Mouse (Mus musculus) heart, adult 2 months (tissue): ENCODE measurements around the gene Fam25c. TPM values are rescaled to one million over a fixed set of nuclear protein-coding genes. Genes with fewer than 3 reads are reported as not detected.

Experiments used
- DNase-seq, 2 experiments: peaks; one replicate each; pipeline ENCODE4 v3.0.0; 2021
- H3K27ac ChIP-seq: fragments of 200-600 bp; 2 replicates; pipeline ENCODE4 v1.8.1; 2022
- H3K27me3 ChIP-seq: fragments of 200-500 bp; 2 replicates; pipeline ENCODE4 v1.6.1; 2012; ENCODE audit warnings: mild to moderate bottlenecking, low read length, inconsistent platforms, mixed read lengths; ENCODE audit not compliant: control insufficient read depth, insufficient read depth
- H3K36me3 ChIP-seq: fragments of 200-500 bp; 2 replicates; pipeline ENCODE4 v1.6.1; 2012; ENCODE audit warnings: low read length, inconsistent platforms; ENCODE audit not compliant: control insufficient read depth, insufficient read depth
- H3K4me1 ChIP-seq: fragments of 200-500 bp; 2 replicates; pipeline ENCODE4 v1.6.1; 2011; ENCODE audit warnings: low read length; ENCODE audit not compliant: control insufficient read depth, insufficient read depth
- H3K4me3 ChIP-seq: fragments of 200-600 bp; 2 replicates; pipeline ENCODE4 v1.8.1; 2022
- H3K79me2 ChIP-seq: fragments of 200-500 bp; replicated peaks from 2 replicates; pipeline ENCODE4 v1.6.1; 2012; ENCODE audit warnings: mild to moderate bottlenecking, inconsistent platforms, low read length, moderate library complexity, mixed read lengths; ENCODE audit not compliant: control insufficient read depth, insufficient read depth
- H3K9ac ChIP-seq: fragments of 200-500 bp; 2 replicates; pipeline ENCODE4 v1.6.1; 2012; ENCODE audit warnings: low read depth, mild to moderate bottlenecking, control low read depth, inconsistent platforms, low read length, mixed read lengths
- CTCF ChIP-seq: fragments of 200-600 bp; IDR thresholded peaks from 2 replicates; pipeline ENCODE4 v1.8.1; 2022; ENCODE audit warnings: antibody characterized with exemption, mild to moderate bottlenecking, moderate library complexity
- EP300 ChIP-seq: fragments of 200-500 bp; IDR thresholded peaks from 2 replicates; pipeline ENCODE4 v1.6.1; 2011; ENCODE audit warnings: low read depth, low read length, control low read depth; ENCODE audit not compliant: insufficient read depth
- POLR2A ChIP-seq: fragments of 200-500 bp; IDR thresholded peaks from 2 replicates; pipeline ENCODE4 v1.6.1; 2011; ENCODE audit warnings: mild to moderate bottlenecking, low read depth, low read length, control low read depth; ENCODE audit not compliant: insufficient read depth
- WGBS: fragments of 180-500 bp; shearing (Covaris S2); methylation state at CpG from one replicate; pipeline ENCODE4 v1.1.7; 2018; 5-methylcytosine and 5-hydroxymethylcytosine counted together
- intact Hi-C: fragments of 180-260 bp; cut with DNase I; formaldehyde crosslinking; loops from one replicate; pipeline ENCODE4 v1.15.1; 2025
- polyA plus RNA-seq: library from polyadenylated mRNA; depleted of rRNA; stranded (reverse); fragments of >200 nt; gene quantifications from 2 replicates; pipeline ENCODE4 v1.2.3, GENCODE M21; 2012; rRNA removed
- total RNA-seq, 2 experiments: library from RNA; stranded (reverse); gene quantifications; 2 replicates each; pipeline ENCODE4 v1.2.3; 2021

Fam25c gene
- total and polyA plus RNA-seq, 3 experiments, result not detected

GRCm38 (mm10) chr14:34309266-34309665, 46.0 kb downstream of the Fam25c start:
- DNase-seq, result no peak
- TF ChIP-seq CTCF (no peak), EP300 (no peak), POLR2A (no peak)
- WGBS, result 95% methylated on average over 4 of the region's 4 CpGs
- Histone ChIP-seq H3K27me3 (no peaks in the 10 kb centered on the region), H3K9ac (no peak overlapping the region), H3K27ac (no peak overlapping the region), H3K36me3 (peaks cover 18% of the 10 kb centered on the region), H3K79me2 (peaks cover 5% of the 10 kb centered on the region), H3K4me3 (no peak overlapping the region), H3K4me1 (peaks cover 4% of the 10 kb centered on the region)
- intact Hi-C loops, result no loop called here

- H3K36me3 ChIP-seq, result no peaks in the 10 kb centered on the region
- H3K9ac ChIP-seq, result no peak overlapping the region
- peak overlapping the region; percentile 6; the same call in 1 of the 2 replicates for H3K27ac ChIP-seq
- H3K4me3 ChIP-seq, result no peak overlapping the region
- H3K4me1 ChIP-seq, result peaks cover 4% of the 10 kb centered on the region
- intact Hi-C loops, result no loop called here
- WGBS, result 29% methylated on average over 5 of the region's 5 CpGs
- H3K79me2 ChIP-seq, result no peaks in the 10 kb centered on the region
- H3K27me3 ChIP-seq, result no peaks in the 10 kb centered on the region
- TF ChIP-seq POLR2A, result no peak
- TF ChIP-seq CTCF, result no peak
- no peak for TF ChIP-seq EP300
- DNase-seq, result peak in 1 of 2 experiments; percentile 23
These were observed 52.0 kb downstream of the Fam25c start for GRCm38 (mm10) chr14:34303265-34303680.

- Histone ChIP-seq H3K79me2 (no peaks in the 10 kb centered on the region), H3K9ac (no peak overlapping the region), H3K27ac (peak overlapping the region; percentile 15), H3K27me3 (no peaks in the 10 kb centered on the region), H3K36me3 (no peaks in the 10 kb centered on the region), H3K4me1 (peaks cover 4% of the 10 kb centered on the region), H3K4me3 (no peak overlapping the region)
- DNase-seq, result no peak
- TF ChIP-seq POLR2A, result no peak
- TF ChIP-seq EP300, result no peak
- TF ChIP-seq CTCF, result no peak
- intact Hi-C loops, result no loop called here
- 60% methylated on average over 5 of the region's 5 CpGs for WGBS
These were observed 52.5 kb downstream of the Fam25c start for GRCm38 (mm10) chr14:34302681-34303242.

Other genes with a start within 250 kb of the Fam25c start
- gene Npy4r, start 202.9 kb downstream of the Fam25c start, total RNA-seq, result under 1 TPM; 0.08 to 0.18 TPM
- 0.80 and 1.1 TPM in 2 replicates for gene Npy4r, start 202.9 kb downstream of the Fam25c start, polyA plus RNA-seq
- gene Gprin2, start 153.8 kb downstream of the Fam25c start, total RNA-seq, result under 1 TPM; 0.23 to 0.26 TPM
- 0.10 and 0.20 TPM in 2 replicates for gene Gprin2, start 153.8 kb downstream of the Fam25c start, polyA plus RNA-seq
- under 1 TPM; 0.43 to 0.78 TPM for gene Syt15, start 135.8 kb downstream of the Fam25c start, total RNA-seq
- 1.5 and 1.6 TPM in 2 replicates for gene Syt15, start 135.8 kb downstream of the Fam25c start, polyA plus RNA-seq
- 1 to 10 TPM; 7.8 to 9.9 TPM for gene Shld2, start 44.9 kb downstream of the Fam25c start, total RNA-seq
- gene Shld2, start 44.9 kb downstream of the Fam25c start, polyA plus RNA-seq, result 2.4 and 3.5 TPM in 2 replicates
- gene Glud1, start 44.7 kb downstream of the Fam25c start, total RNA-seq, result 100 to 1,000 TPM; 127 to 148 TPM
- gene Glud1, start 44.7 kb downstream of the Fam25c start, polyA plus RNA-seq, result 52.1 and 73.2 TPM in 2 replicates
- gene Sncg, start 19.4 kb upstream of the Fam25c start, total RNA-seq, result 10 to 100 TPM; 11.5 to 12.9 TPM
- gene Sncg, start 19.4 kb upstream of the Fam25c start, polyA plus RNA-seq, result 14.2 and 15.2 TPM in 2 replicates
- gene Mmrn2, start 20.0 kb upstream of the Fam25c start, total RNA-seq, result 10 to 100 TPM; 30.4 to 44.1 TPM
- gene Mmrn2, start 20.0 kb upstream of the Fam25c start, polyA plus RNA-seq, result 17.6 and 29.4 TPM in 2 replicates
- gene Bmpr1a, start 147.9 kb upstream of the Fam25c start, total RNA-seq, result 10 to 100 TPM; 58.4 to 62.5 TPM
- gene Bmpr1a, start 147.9 kb upstream of the Fam25c start, polyA plus RNA-seq, result 13.8 and 38.2 TPM in 2 replicates
- gene 9230112D13Rik, start 167.4 kb upstream of the Fam25c start, total RNA-seq, result not detected
- gene 9230112D13Rik, start 167.4 kb upstream of the Fam25c start, polyA plus RNA-seq, result not detected in 2 replicates
- 1,000 to 10,000 TPM in 1 of 2 experiments, 100 to 1,000 TPM in 1; 940 to 1,084 TPM for gene Ldb3, start 233.2 kb upstream of the Fam25c start, total RNA-seq
- 1,077 and 1,138 TPM in 2 replicates for gene Ldb3, start 233.2 kb upstream of the Fam25c start, polyA plus RNA-seq
- gene Opn4, start 244.7 kb upstream of the Fam25c start, total RNA-seq, result 1 to 10 TPM; 2.4 to 2.6 TPM
- gene Opn4, start 244.7 kb upstream of the Fam25c start, polyA plus RNA-seq, result 7.9 and 9.2 TPM in 2 replicates